Mouse (Mus musculus) CH12.LX (cell line): ENCODE measurements around the gene Cryaa.

ENCODE experiments used
- CTCF ChIP-seq, 2 experiments: IDR thresholded peaks in 1 of 2; conservative IDR thresholded peaks in 1 of 2; 2 replicates each; pipeline ENCODE4 v1.5.1; 2011 to 2012; ENCODE audit warnings: low read depth in 2 of 2, low read length in 2 of 2, improper control_type of control experiment in 1 of 2, inconsistent platforms in 1 of 2, mild to moderate bottlenecking in 1 of 2, moderate library complexity in 1 of 2
- E2F4 ChIP-seq: IDR thresholded peaks from 2 replicates; pipeline ENCODE4 v1.6.1; 2011; ENCODE audit warnings: low read depth, low read length, improper control_type of control experiment; ENCODE audit not compliant: insufficient replicate concordance
- EP300 ChIP-seq: IDR thresholded peaks from 2 replicates; pipeline ENCODE4 v1.6.1; 2011; ENCODE audit warnings: low read length, improper control_type of control experiment
- ETS1 ChIP-seq: conservative IDR thresholded peaks from 2 replicates; pipeline ENCODE4 v1.6.1; 2012; ENCODE audit warnings: low read depth, mild to moderate bottlenecking, inconsistent platforms, low read length, improper control_type of control experiment, moderate library complexity
- JUN ChIP-seq: IDR thresholded peaks from 2 replicates; pipeline ENCODE4 v1.6.1; 2011; ENCODE audit warnings: low read depth, mild to moderate bottlenecking, low read length, improper control_type of control experiment, moderate library complexity; ENCODE audit not compliant: insufficient read depth
- MEF2A ChIP-seq: IDR thresholded peaks from 2 replicates; pipeline ENCODE4 v1.6.1; 2014; ENCODE audit warnings: low read depth, mild to moderate bottlenecking, inconsistent platforms, low read length, improper control_type of control experiment, borderline replicate concordance
- NELFE ChIP-seq: IDR thresholded peaks from 2 replicates; pipeline ENCODE4 v1.6.1; 2011; ENCODE audit warnings: low read depth, low read length, improper control_type of control experiment
- PAX5 ChIP-seq: IDR thresholded peaks from 2 replicates; pipeline ENCODE4 v1.6.1; 2012; ENCODE audit warnings: low read length, inconsistent platforms, mixed read lengths
- POLR2A ChIP-seq: IDR thresholded peaks from 2 replicates; pipeline ENCODE4 v1.6.1; 2011; ENCODE audit warnings: low read depth, mild to moderate bottlenecking, improper control_type of control experiment, low read length
- POLR2AphosphoS2 ChIP-seq: IDR thresholded peaks from 2 replicates; pipeline ENCODE4 v1.6.1; 2011; ENCODE audit warnings: low read depth, low read length, improper control_type of control experiment
- RCOR1 ChIP-seq: conservative IDR thresholded peaks from 2 replicates; pipeline ENCODE4 v1.6.1; 2012; ENCODE audit warnings: low read depth, mild to moderate bottlenecking, inconsistent platforms, low read length, improper control_type of control experiment
- SMC3 ChIP-seq: IDR thresholded peaks from 2 replicates; pipeline ENCODE4 v1.6.1; 2011; ENCODE audit warnings: low read depth, low read length, improper control_type of control experiment
- ZNF384 ChIP-seq: IDR thresholded peaks from 2 replicates; pipeline ENCODE4 v1.6.1; 2012; ENCODE audit warnings: low read depth, low read length, improper control_type of control experiment, inconsistent platforms

- TF ChIP-seq CTCF (conservative IDR thresholded peaks at IDR 0.05 in 1 of 2, IDR thresholded peaks at IDR 0.05 in 1 of 2; ENCODE audit: low read depth in 2 of 2, low read length in 2 of 2) (no peak), ETS1 (no peak), POLR2A (no peak), ZNF384 (no peak), EP300 (no peak), MEF2A (no peak), POLR2AphosphoS2 (no peak), RCOR1 (no peak), E2F4 (no peak), JUN (no peak), NELFE (no peak), SMC3 (no peak), PAX5 (no peak)
Measured at GRCm38 (mm10) chr17:31668306-31668705, 9.3 kb upstream of the Cryaa start.
